Mouse (Mus musculus) left cerebral cortex, adult 11 months (tissue): ENCODE measurements around the gene Abca8b.
"Not testable (repeated sequence)": the region's sequence is repeated elsewhere in the genome, so short reads cannot be mapped to it uniquely, and the experiment has no call there.

Source experiments
- DNase-seq: peaks from one replicate; pipeline ENCODE4 v3.0.0; 2022; ENCODE audit warnings: low spot score

The Abca8b gene

GRCm38 (mm10) chr11:109913156-109913555, 82.5 kb downstream of the Abca8b start:
- DNase-seq = not testable (repeated sequence)

GRCm38 (mm10) chr11:109912118-109912517, 83.5 kb downstream of the Abca8b start:
- not testable (repeated sequence) for DNase-seq

GRCm38 (mm10) chr11:109909801-109910200, 85.8 kb downstream of the Abca8b start:
- DNase-seq = no peak

- no peak for DNase-seq
Observed at GRCm38 (mm10) chr11:109908207-109909031, 87.2 kb downstream of the Abca8b start.

- DNase-seq = no peak
Observed at GRCm38 (mm10) chr11:109907508-109907907, 88.1 kb downstream of the Abca8b start.

GRCm38 (mm10) chr11:109902616-109903598, 92.7 kb downstream of the Abca8b start:
- no peak for DNase-seq

- DNase-seq = no peak
Observed at GRCm38 (mm10) chr11:109900491-109901241, 95.0 kb downstream of the Abca8b start.

- no peak for DNase-seq
Observed at GRCm38 (mm10) chr11:109898791-109899467, 96.7 kb downstream of the Abca8b start.

GRCm38 (mm10) chr11:109895952-109896530, 99.6 kb downstream of the Abca8b start:
- no peak for DNase-seq

- no peak for DNase-seq
Observed at GRCm38 (mm10) chr11:109895496-109895895, 100.1 kb downstream of the Abca8b start.

GRCm38 (mm10) chr11:109893894-109894804, 101.5 kb downstream of the Abca8b start:
- no peak for DNase-seq

- DNase-seq = peak; percentile 27
Observed at GRCm38 (mm10) chr11:109891989-109892386, 103.7 kb downstream of the Abca8b start.

- no peak for DNase-seq
Observed at GRCm38 (mm10) chr11:109891371-109891988, 104.2 kb downstream of the Abca8b start.

GRCm38 (mm10) chr11:109889595-109889994, 106.0 kb downstream of the Abca8b start:
- no peak for DNase-seq

GRCm38 (mm10) chr11:109886757-109887156, 108.9 kb downstream of the Abca8b start:
- no peak for DNase-seq

GRCm38 (mm10) chr11:109885521-109885920, 110.1 kb downstream of the Abca8b start:
- no peak for DNase-seq

- DNase-seq = no peak
Observed at GRCm38 (mm10) chr11:109884801-109885200, 110.8 kb downstream of the Abca8b start.

- no peak for DNase-seq
Observed at GRCm38 (mm10) chr11:109884126-109884525, 111.5 kb downstream of the Abca8b start.
